Mouse (Mus musculus): Measurements from ENCODE around the gene Gm20594.

The Gm20594 gene

DNA sequence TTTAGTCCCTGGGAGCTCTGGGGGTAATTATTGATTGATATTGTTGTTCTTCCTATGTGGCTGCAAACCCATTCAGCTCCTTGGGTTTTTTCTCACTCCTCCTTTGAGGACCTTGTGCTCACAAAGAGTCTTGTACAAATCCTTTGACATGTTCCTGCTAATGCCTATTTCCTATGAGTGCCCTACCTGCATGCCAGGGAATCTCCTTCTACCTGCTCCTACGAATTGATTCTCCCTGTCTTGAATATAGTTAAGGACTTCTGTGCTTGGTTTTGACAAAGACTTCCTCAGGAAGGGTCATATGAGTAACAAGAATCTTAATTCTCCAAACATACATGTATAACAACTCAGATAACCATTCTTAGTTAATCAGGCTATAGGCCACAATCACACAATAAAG is at the start of gene Gm20594:
TSS of gene Gm20594 (plus strand) at position 301 of the 400 bp plus-strand sequence.
- no peak for DNase-seq

GRCm38 (mm10) chr6:79818114-79818513 is 398 bp downstream of the Gm20594 start:
- DNase-seq = no peak

- DNase-seq = no peak
Measured at GRCm38 (mm10) chr6:79833845-79834244, 16.1 kb downstream of the Gm20594 start.

DNA sequence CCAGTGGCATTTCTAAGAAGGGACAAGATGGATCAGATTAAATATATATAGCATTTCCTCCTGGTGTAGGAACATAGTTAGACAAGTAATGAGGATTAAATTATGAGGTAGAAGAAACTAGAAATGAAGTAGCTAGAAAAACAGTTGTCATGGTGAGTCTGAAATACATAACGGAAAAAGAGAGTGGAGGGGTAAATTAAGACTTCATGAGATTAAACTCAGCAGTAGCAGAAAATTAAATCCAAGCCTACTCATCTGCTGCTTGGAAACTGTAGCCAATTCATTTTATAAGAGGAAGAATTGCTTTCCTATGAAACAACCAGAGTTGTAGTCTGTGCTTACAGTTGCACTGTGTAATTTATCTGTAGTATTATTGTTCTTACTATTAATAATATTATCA is 29.1 kb downstream of the Gm20594 start:
- no peak for DNase-seq

All from thymus, adult 18-20 months (tissue).